Mouse (Mus musculus): Measurements from ENCODE around the gene Olfr311.

Gene Olfr311

DNA sequence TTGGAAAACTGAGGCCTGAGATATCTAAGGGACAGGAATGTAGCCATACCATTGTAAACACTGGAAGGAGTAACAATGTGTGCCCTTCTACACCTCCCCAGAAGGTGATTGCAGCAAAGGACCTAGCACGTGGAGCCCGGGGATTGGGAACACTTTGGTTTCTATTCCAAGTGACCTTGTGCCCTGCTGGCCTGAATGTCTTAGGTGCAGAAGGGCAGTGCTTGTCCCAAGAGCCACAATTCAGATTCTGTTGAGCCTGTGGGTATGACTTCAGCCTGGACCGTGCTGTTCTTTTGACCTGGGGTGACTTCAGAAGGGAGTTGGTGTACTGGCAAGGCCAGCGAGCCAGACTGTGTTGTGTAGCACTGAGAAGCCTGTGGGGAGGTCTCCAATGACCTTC lies 31.9 kb downstream of the Olfr311 start:
- DNase-seq (ENCODE audit: low read depth, low spot score), result no peak

DNA sequence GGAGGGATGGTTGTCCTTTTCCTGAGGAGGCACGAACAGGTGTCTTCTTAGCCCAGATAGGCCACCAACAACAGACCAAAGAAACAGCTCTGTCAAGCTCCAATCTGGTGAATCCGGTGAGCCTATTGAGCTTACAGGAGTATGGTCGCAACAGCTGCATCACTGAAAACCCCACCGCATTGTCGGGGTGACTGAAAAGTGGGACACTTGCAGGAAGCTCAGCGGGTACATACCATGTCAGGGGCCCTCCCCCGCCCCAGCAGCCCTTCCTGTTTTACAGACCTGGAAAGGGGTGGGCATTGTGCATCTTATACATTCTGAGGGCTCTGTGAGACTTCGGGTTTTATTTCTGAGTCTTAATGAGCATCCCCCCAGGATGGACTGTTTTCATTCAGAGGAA lies 44.7 kb downstream of the Olfr311 start:
- no peak for DNase-seq (ENCODE audit: low read depth, low spot score)

DNA sequence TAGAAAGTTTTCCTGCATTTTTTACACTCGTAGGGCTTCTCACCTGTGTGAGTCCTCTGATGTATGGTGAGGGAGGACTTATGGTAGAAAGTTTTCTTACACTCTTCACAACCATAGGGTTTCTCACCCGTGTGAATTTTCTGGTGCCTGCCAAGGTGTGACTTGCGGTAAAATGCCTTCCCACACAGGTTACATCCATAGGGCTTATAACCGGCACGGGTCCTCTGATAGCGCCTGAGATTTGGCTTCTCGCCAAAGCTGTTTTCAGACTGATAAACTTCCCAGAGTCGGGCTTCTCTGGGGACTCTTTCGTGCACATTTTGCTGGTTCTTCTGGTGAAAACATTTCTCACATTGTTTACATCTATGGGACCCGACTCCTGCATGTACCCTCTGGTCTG lies 51.5 kb downstream of the Olfr311 start:
- DNase-seq (ENCODE audit: low read depth, low spot score), result no peak

All from ZHBTc4 (cell line).